Mouse (Mus musculus): ENCODE data around the gene Zfp410. TPM values are rescaled to one million over a fixed set of nuclear protein-coding genes. Genes with fewer than 3 reads are reported as not detected.

Zfp410 gene
- polyA plus RNA-seq, 1 experiment from 2014 or later = 79.8 TPM

DNA sequence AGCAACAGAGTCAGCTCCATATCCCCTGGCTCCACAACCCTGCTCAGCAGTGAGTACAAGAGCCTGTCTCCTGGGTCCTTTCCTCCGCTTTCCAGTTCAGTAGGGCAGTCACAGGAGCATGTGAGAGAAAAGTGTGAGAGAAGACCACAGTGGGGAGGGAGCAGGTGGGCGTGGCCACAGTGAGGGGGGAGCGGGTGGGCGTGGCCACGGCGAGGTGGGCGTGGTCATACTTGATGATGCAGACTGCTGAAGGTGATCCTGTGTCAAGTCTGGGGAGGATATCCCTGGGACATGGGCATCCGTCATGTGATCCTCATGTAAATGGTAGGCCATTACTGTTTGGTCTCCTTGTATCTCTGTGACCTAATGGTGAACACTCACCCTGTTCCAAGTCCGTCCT, 50.3 kb downstream of the Zfp410 start:
- WGBS = 67% methylated on average over 9 of the region's 9 CpGs
- no peak for DNase-seq
- Histone ChIP-seq H3K4me3 (replicated peaks; ENCODE audit: low read depth, low read length) (no peak overlapping the region), H3K9me3 (ENCODE audit: control insufficient read depth, low read length) (no peaks in the 10 kb centered on the region), H3K9ac (replicated peaks; ENCODE audit: low read length) (no peak overlapping the region), H3K36me3 (ENCODE audit: control insufficient read depth, insufficient read depth, low read length) (peaks cover 49% of the 10 kb centered on the region), H3K27me3 (ENCODE audit: control insufficient read depth, insufficient read depth, low read length) (no peaks in the 10 kb centered on the region), H3K4me1 (ENCODE audit: control insufficient read depth, insufficient read depth, low read length) (peaks cover 9% of the 10 kb centered on the region), H3K4me2 (ENCODE audit: low read length) (no peak overlapping the region), H3K27ac (replicated peaks; ENCODE audit: low read depth, low read length) (no peak overlapping the region)
- ATAC-seq (ENCODE audit: low FRiP score, low TSS enrichment) = no peak

DNA sequence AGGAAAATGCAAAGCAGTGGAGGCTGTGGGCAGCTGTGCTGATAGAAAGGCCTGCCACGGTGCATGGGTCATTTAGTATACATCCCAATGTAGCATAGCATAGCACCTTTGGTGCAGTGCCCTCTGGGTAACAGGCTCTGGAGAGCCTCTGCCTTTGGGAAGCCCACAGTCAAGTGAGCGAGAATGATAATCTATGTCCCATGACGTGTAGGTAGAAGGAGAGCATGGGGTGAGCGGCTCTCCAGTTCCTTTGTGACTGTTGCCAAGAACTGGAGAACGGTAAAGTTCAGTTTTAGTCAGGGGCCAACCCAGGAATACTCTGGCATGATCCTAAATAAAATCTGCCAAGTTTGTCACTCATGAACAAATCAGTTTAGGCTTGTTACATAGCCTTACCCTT, 55.0 kb downstream of the Zfp410 start:
- H3K4me2 ChIP-seq (ENCODE audit: low read length) = no peak overlapping the region
- H3K9ac ChIP-seq (replicated peaks; ENCODE audit: low read length) = no peak overlapping the region
- DNase-seq = no peak
- H3K27me3 ChIP-seq (ENCODE audit: control insufficient read depth, insufficient read depth, low read length) = no peaks in the 10 kb centered on the region
- no peak overlapping the region for H3K4me3 ChIP-seq (replicated peaks; ENCODE audit: low read depth, low read length)
- no peak for ATAC-seq (ENCODE audit: low FRiP score, low TSS enrichment)
- peaks cover 75% of the 10 kb centered on the region for H3K36me3 ChIP-seq (ENCODE audit: control insufficient read depth, insufficient read depth, low read length)
- no peaks in the 10 kb centered on the region for H3K4me1 ChIP-seq (ENCODE audit: control insufficient read depth, insufficient read depth, low read length)
- H3K27ac ChIP-seq (replicated peaks; ENCODE audit: low read depth, low read length) = no peak overlapping the region
- no peaks in the 10 kb centered on the region for H3K9me3 ChIP-seq (ENCODE audit: control insufficient read depth, low read length)
- WGBS = 93% methylated on average over 5 of the region's 5 CpGs

DNA sequence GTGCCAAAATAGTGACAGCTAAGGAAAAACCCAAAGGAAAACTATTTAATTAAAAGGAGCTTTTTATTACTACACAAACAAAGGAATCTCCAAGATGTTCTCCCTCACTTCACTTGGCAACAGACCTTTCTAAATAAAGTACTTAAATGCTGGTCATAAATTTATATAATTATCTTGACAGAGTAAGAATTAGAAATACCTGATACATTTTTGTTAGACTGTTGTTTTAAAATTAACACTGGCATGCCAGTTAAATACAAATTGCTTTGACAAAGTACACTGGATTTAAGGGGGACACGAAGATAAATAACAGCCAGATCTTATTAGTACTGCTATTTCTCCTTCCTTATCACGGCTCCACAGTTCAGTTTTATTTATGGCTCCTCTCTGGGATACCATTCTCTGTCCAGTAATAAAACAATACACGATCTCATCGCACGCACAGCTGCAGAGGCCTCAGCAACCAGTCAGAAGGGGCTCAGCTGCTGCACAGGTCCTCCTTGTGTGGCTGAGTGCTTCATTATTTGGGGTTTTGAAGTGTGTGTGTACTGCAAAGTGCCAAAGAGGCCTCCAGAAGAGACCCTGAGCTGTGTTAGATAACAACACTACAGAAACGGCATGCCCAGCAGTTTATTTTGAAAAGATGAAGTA, 57.3 kb downstream of the Zfp410 start:
- Histone ChIP-seq H3K36me3 (ENCODE audit: control insufficient read depth, insufficient read depth, low read length) (peaks cover 59% of the 10 kb centered on the region), H3K9ac (replicated peaks; ENCODE audit: low read length) (no peak overlapping the region), H3K9me3 (ENCODE audit: control insufficient read depth, low read length) (no peaks in the 10 kb centered on the region), H3K4me2 (ENCODE audit: low read length) (no peak overlapping the region), H3K4me3 (replicated peaks; ENCODE audit: low read depth, low read length) (no peak overlapping the region), H3K4me1 (ENCODE audit: control insufficient read depth, insufficient read depth, low read length) (no peaks in the 10 kb centered on the region), H3K27ac (replicated peaks; ENCODE audit: low read depth, low read length) (no peak overlapping the region), H3K27me3 (ENCODE audit: control insufficient read depth, insufficient read depth, low read length) (no peaks in the 10 kb centered on the region)
- no peak for ATAC-seq (ENCODE audit: low FRiP score, low TSS enrichment)
- DNase-seq = no peak
- 92% methylated on average over 6 of the region's 6 CpGs for WGBS

DNA sequence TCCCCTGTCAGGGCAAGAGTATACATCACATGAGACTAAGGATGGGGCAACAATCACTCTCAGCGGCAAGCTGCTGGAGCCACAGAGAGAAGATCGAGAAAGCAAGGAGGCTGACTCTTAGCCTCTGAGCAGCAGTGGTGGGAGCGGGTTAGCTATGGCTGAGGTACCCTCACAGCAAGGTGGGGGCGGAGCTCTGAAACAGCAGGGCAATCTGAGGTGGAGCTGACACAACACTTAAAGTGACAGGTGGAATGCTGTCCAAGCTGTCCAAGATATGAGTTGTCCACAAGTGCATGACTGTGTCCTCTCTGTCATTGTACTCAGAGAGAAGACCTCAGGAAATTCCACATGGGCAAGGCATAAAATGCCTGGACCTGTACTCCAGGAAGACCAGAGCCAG, 65.7 kb downstream of the Zfp410 start:
- Histone ChIP-seq H3K4me1 (ENCODE audit: control insufficient read depth, insufficient read depth, low read length) (no peaks in the 10 kb centered on the region), H3K9ac (replicated peaks; ENCODE audit: low read length) (no peak overlapping the region), H3K27ac (replicated peaks; ENCODE audit: low read depth, low read length) (no peak overlapping the region), H3K4me2 (ENCODE audit: low read length) (no peak overlapping the region), H3K4me3 (replicated peaks; ENCODE audit: low read depth, low read length) (no peak overlapping the region), H3K36me3 (ENCODE audit: control insufficient read depth, insufficient read depth, low read length) (peaks cover 11% of the 10 kb centered on the region), H3K9me3 (ENCODE audit: control insufficient read depth, low read length) (no peaks in the 10 kb centered on the region), H3K27me3 (ENCODE audit: control insufficient read depth, insufficient read depth, low read length) (no peaks in the 10 kb centered on the region)
- 88% methylated on average over 4 of the region's 4 CpGs for WGBS
- ATAC-seq (ENCODE audit: low FRiP score, low TSS enrichment) = no peak
- DNase-seq = no peak

DNA sequence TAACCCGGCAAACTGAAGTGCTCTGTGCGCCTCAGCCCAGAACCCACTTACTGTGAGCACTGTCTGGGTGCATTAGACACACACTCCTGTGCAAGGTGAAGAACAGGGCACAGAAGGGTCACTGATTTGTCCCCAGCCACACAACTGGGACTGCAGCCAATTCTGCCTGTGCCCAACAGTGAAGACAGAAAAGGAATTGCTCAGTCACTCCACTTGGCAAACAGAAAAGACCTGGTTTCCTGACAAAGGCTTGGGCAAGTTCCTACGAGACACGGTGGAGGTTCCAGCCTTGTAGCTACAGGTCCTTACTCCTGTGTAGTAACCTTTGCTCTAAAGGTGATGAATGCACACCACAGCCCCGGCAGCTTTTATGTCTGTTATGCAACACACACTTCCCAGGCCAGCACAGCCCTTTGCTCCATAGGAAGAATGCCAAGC, 68.0 kb downstream of the Zfp410 start:
- DNase-seq (no peak), ATAC-seq (ENCODE audit: low FRiP score, low TSS enrichment) (no peak)
- Histone ChIP-seq H3K9ac (replicated peaks; ENCODE audit: low read length) (no peak overlapping the region), H3K4me2 (ENCODE audit: low read length) (no peak overlapping the region), H3K4me1 (ENCODE audit: control insufficient read depth, insufficient read depth, low read length) (no peaks in the 10 kb centered on the region), H3K4me3 (replicated peaks; ENCODE audit: low read depth, low read length) (no peak overlapping the region), H3K36me3 (ENCODE audit: control insufficient read depth, insufficient read depth, low read length) (peaks cover 8% of the 10 kb centered on the region; the same call in 1 of the 2 replicates), H3K9me3 (ENCODE audit: control insufficient read depth, low read length) (no peaks in the 10 kb centered on the region), H3K27ac (replicated peaks; ENCODE audit: low read depth, low read length) (no peak overlapping the region), H3K27me3 (ENCODE audit: control insufficient read depth, insufficient read depth, low read length) (no peaks in the 10 kb centered on the region)
- WGBS = 88% methylated on average over 5 of the region's 5 CpGs

DNA sequence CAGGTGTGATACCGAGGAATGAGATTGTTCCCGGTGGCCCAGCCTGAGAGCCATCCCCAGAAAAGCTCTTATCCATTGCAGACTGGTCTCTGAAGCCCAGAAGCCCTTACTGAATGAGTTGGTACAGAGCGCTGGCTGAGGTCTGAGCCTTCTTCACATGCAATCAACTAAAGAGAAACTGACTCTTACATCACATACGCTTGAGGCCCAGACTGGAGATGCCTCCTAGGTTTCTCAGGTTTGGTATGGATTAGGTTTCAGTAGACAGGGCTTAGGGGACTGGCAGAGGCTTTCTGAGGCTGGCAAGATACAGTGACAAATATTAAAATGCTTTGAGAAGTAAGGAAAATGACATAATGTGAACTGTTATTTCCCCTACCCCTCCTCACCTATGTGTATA, 68.8 kb downstream of the Zfp410 start:
- Histone ChIP-seq H3K4me1 (ENCODE audit: control insufficient read depth, insufficient read depth, low read length) (no peaks in the 10 kb centered on the region), H3K9me3 (ENCODE audit: control insufficient read depth, low read length) (no peaks in the 10 kb centered on the region), H3K9ac (replicated peaks; ENCODE audit: low read length) (no peak overlapping the region), H3K4me2 (ENCODE audit: low read length) (no peak overlapping the region), H3K36me3 (ENCODE audit: control insufficient read depth, insufficient read depth, low read length) (peaks cover 8% of the 10 kb centered on the region; the same call in 1 of the 2 replicates), H3K27ac (replicated peaks; ENCODE audit: low read depth, low read length) (no peak overlapping the region), H3K27me3 (ENCODE audit: control insufficient read depth, insufficient read depth, low read length) (no peaks in the 10 kb centered on the region), H3K4me3 (replicated peaks; ENCODE audit: low read depth, low read length) (no peak overlapping the region)
- no peak for DNase-seq
- 94% methylated on average over 4 of the region's 4 CpGs for WGBS
- ATAC-seq (ENCODE audit: low FRiP score, low TSS enrichment) = no peak

DNA sequence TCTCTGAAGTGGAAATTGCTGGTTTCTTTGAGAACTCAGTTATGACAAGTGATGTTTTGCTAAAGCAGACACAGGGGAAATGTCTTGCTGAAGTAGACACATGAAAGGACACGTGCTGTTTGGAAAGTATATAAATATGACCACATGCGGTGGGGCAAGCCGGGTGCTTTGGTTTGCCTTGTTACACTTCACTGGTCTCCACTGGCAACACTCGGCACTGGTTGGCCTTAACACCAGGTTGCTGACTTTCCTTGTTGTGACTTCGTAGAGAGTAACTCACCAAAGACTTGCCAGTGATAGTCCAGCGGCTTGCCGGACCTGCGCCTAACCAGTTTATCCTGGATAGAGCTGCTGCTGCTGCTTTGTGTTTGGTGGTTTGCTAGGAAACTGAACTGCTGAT, 71.4 kb downstream of the Zfp410 start:
- DNase-seq = no peak
- no peaks in the 10 kb centered on the region for H3K27me3 ChIP-seq (ENCODE audit: control insufficient read depth, insufficient read depth, low read length)
- H3K4me1 ChIP-seq (ENCODE audit: control insufficient read depth, insufficient read depth, low read length) = no peaks in the 10 kb centered on the region
- H3K4me3 ChIP-seq (replicated peaks; ENCODE audit: low read depth, low read length) = no peak overlapping the region
- no peak overlapping the region for H3K27ac ChIP-seq (replicated peaks; ENCODE audit: low read depth, low read length)
- no peak overlapping the region for H3K4me2 ChIP-seq (ENCODE audit: low read length)
- no peak for ATAC-seq (ENCODE audit: low FRiP score, low TSS enrichment)
- 84% methylated on average over 8 of the region's 8 CpGs for WGBS
- no peaks in the 10 kb centered on the region for H3K9me3 ChIP-seq (ENCODE audit: control insufficient read depth, low read length)
- no peak overlapping the region for H3K9ac ChIP-seq (replicated peaks; ENCODE audit: low read length)
- peaks cover 8% of the 10 kb centered on the region; the same call in 1 of the 2 replicates for H3K36me3 ChIP-seq (ENCODE audit: control insufficient read depth, insufficient read depth, low read length)

DNA sequence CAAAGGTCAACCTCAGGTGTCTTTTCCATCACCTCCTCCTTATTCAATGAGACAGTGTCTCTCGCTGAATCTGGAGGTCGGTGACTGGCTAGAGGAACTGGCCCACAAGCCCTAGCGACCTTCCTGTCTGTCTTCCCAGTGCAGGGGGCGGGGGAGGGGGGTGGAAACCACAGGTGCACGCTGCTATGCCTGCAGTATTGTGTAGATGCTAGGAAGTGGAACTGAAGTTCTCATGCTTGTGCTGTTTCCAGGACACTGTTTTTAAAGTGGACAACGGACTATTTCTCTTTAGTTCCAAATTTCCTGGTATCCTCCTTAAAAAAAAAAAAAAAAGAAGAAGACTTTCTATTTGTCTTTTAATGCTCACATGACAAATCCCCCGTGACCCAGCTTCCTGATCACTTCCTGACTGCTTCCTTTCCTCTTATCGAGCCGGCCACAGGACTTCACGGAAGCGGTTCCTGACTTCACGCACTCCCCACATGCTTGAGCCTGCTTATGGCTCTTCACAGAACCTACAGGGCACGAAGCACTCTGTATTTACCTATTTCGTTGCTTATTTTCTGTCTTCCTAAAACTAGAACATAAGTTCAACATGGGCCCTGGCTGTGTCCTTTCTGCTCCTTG, 72.2 kb downstream of the Zfp410 start:
- Histone ChIP-seq H3K9me3 (ENCODE audit: control insufficient read depth, low read length) (no peaks in the 10 kb centered on the region), H3K27me3 (ENCODE audit: control insufficient read depth, insufficient read depth, low read length) (no peaks in the 10 kb centered on the region), H3K4me2 (ENCODE audit: low read length) (no peak overlapping the region), H3K27ac (replicated peaks; ENCODE audit: low read depth, low read length) (no peak overlapping the region), H3K9ac (replicated peaks; ENCODE audit: low read length) (no peak overlapping the region), H3K4me3 (replicated peaks; ENCODE audit: low read depth, low read length) (no peak overlapping the region), H3K4me1 (ENCODE audit: control insufficient read depth, insufficient read depth, low read length) (no peaks in the 10 kb centered on the region), H3K36me3 (ENCODE audit: control insufficient read depth, insufficient read depth, low read length) (peaks cover 8% of the 10 kb centered on the region; the same call in 1 of the 2 replicates)
- ATAC-seq (ENCODE audit: low FRiP score, low TSS enrichment) (no peak), DNase-seq (no peak)
- WGBS = 77% methylated on average over 14 of the region's 14 CpGs

DNA sequence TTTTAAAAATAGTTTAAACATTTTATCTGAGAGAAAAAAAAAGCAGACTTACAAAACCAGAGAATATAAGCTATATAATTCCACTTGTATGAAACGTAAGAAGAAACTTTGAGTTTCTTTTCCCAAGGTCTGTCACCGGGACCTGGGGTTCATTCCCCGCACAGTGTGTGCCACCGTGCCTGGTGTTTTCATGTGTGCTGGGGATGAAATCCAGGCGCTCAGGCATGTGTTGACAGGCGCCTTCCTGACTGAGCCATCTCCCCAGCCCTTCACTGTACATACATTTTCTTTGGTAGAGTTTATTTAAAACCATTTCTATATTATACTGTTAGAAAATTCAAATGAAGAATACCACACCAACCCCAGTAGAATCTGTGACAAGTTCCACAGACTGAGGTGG, 73.7 kb downstream of the Zfp410 start:
- no peak overlapping the region for H3K9ac ChIP-seq (replicated peaks; ENCODE audit: low read length)
- H3K27ac ChIP-seq (replicated peaks; ENCODE audit: low read depth, low read length) = no peak overlapping the region
- no peak overlapping the region for H3K4me2 ChIP-seq (ENCODE audit: low read length)
- ATAC-seq (ENCODE audit: low FRiP score, low TSS enrichment) = no peak
- H3K4me1 ChIP-seq (ENCODE audit: control insufficient read depth, insufficient read depth, low read length) = no peaks in the 10 kb centered on the region
- H3K4me3 ChIP-seq (replicated peaks; ENCODE audit: low read depth, low read length) = no peak overlapping the region
- H3K9me3 ChIP-seq (ENCODE audit: control insufficient read depth, low read length) = no peaks in the 10 kb centered on the region
- H3K27me3 ChIP-seq (ENCODE audit: control insufficient read depth, insufficient read depth, low read length) = no peaks in the 10 kb centered on the region
- 91% methylated on average over 6 of the region's 6 CpGs for WGBS
- DNase-seq = no peak
- peaks cover 2% of the 10 kb centered on the region; the same call in 1 of the 2 replicates for H3K36me3 ChIP-seq (ENCODE audit: control insufficient read depth, insufficient read depth, low read length)

Measured in midbrain, embryonic 14.5 days (tissue).